Mouse (Mus musculus) forebrain, embryonic 12.5 days (tissue): ENCODE data around the gene Gatad2a. TPM values are rescaled to one million over a fixed set of nuclear protein-coding genes. Genes with fewer than 3 reads are reported as not detected.
A peak's percentile ranks its signal among the peaks of the same experiment; 100 is the strongest.

ENCODE experiments used
- ATAC-seq: fragments of 200-750 bp; cut with Nextera tagmentation; 2 replicates; pipeline ENCODE4 v1.8.0; 2017; ENCODE audit warnings: moderate TSS enrichment; ENCODE audit not compliant: low FRiP score
- H3K27ac ChIP-seq: fragments of 300-500 bp; sonication (generic); 2 replicates; pipeline ENCODE4 v1.5.1; 2016; ENCODE audit warnings: mild to moderate bottlenecking
- H3K27me3 ChIP-seq: fragments of 300-500 bp; sonication (generic); 2 replicates; pipeline ENCODE4 v1.6.1; 2016; ENCODE audit warnings: mild to moderate bottlenecking
- H3K36me3 ChIP-seq: fragments of 300-500 bp; sonication (generic); replicated peaks from 2 replicates; pipeline ENCODE4 v1.6.1; 2016; ENCODE audit warnings: mild to moderate bottlenecking
- H3K4me1 ChIP-seq: fragments of 300-500 bp; sonication (generic); 2 replicates; pipeline ENCODE4 v1.6.1; 2016
- H3K4me2 ChIP-seq: fragments of 300-500 bp; sonication (generic); 2 replicates; pipeline ENCODE4 v1.6.1; 2016; ENCODE audit warnings: mild to moderate bottlenecking, moderate library complexity
- H3K4me3 ChIP-seq: fragments of 300-500 bp; sonication (generic); replicated peaks from 2 replicates; pipeline ENCODE4 v1.5.1; 2016; ENCODE audit warnings: mild to moderate bottlenecking
- H3K9ac ChIP-seq: fragments of 300-500 bp; sonication (generic); 2 replicates; pipeline ENCODE4 v1.6.1; 2016; ENCODE audit warnings: mild to moderate bottlenecking
- H3K9me3 ChIP-seq: fragments of 300-500 bp; sonication (generic); 2 replicates; pipeline ENCODE4 v1.6.1; 2016
- WGBS: fragments of 180-500 bp; shearing (Covaris S2); methylation state at CpG from one replicate; pipeline ENCODE4 v1.1.7; 2016; 5-methylcytosine and 5-hydroxymethylcytosine counted together
- polyA plus RNA-seq: library from polyadenylated mRNA; unstranded; fragments of >200 nt; fragmentation: Nextera tagmentation; extraction: Ambion mirVana; gene quantifications from 2 replicates; pipeline ENCODE4 v1.2.1, GENCODE M21; 2016

Gene Gatad2a
- polyA plus RNA-seq, 1 experiment from 2014 or later, result 48.7 TPM

- Histone ChIP-seq H3K27ac (no peak overlapping the region), H3K36me3 (no peaks in the 10 kb centered on the region), H3K4me1 (no peaks in the 10 kb centered on the region), H3K4me3 (no peak overlapping the region), H3K9ac (no peak overlapping the region), H3K9me3 (no peaks in the 10 kb centered on the region), H3K27me3 (no peaks in the 10 kb centered on the region), H3K4me2 (no peak overlapping the region)
- ATAC-seq, result no peak
- WGBS, result 98% methylated on average over 2 of the region's 2 CpGs
Measured at GRCm38 (mm10) chr8:69984876-69985553, 11.2 kb downstream of the Gatad2a start.

GRCm38 (mm10) chr8:69978456-69978855, 17.7 kb downstream of the Gatad2a start:
- ATAC-seq, result no peak
- Histone ChIP-seq H3K27ac (no peak overlapping the region), H3K36me3 (no peaks in the 10 kb centered on the region), H3K9me3 (no peaks in the 10 kb centered on the region), H3K4me1 (peaks cover 7% of the 10 kb centered on the region), H3K4me2 (no peak overlapping the region), H3K27me3 (no peaks in the 10 kb centered on the region), H3K9ac (no peak overlapping the region), H3K4me3 (no peak overlapping the region)
- WGBS, result 95% methylated on average over 4 of the region's 4 CpGs

GRCm38 (mm10) chr8:69974806-69975205, 21.4 kb downstream of the Gatad2a start:
- no peak for ATAC-seq
- Histone ChIP-seq H3K9me3 (no peaks in the 10 kb centered on the region), H3K36me3 (no peaks in the 10 kb centered on the region), H3K4me2 (peak overlapping the region; percentile 78), H3K27ac (0 out of 2 replicates have a peak overlapping the region, but pooled peaks have one; percentile 89), H3K4me1 (peaks cover 38% of the 10 kb centered on the region), H3K9ac (peak overlapping the region; percentile 89), H3K4me3 (peak overlapping the region; percentile 94), H3K27me3 (no peaks in the 10 kb centered on the region)
- WGBS, result 38% methylated on average over 5 of the region's 5 CpGs

GRCm38 (mm10) chr8:69974194-69974614, 22.0 kb downstream of the Gatad2a start:
- peak; percentile 96 for ATAC-seq
- H3K4me3 ChIP-seq, result peak overlapping the region; percentile 94
- H3K27me3 ChIP-seq, result no peaks in the 10 kb centered on the region
- H3K9ac ChIP-seq, result peak overlapping the region; percentile 89
- peaks cover 38% of the 10 kb centered on the region for H3K4me1 ChIP-seq
- H3K36me3 ChIP-seq, result no peaks in the 10 kb centered on the region
- H3K4me2 ChIP-seq, result peak overlapping the region; percentile 78
- H3K9me3 ChIP-seq, result no peaks in the 10 kb centered on the region
- H3K27ac ChIP-seq, result peak overlapping the region; percentile 89; the same call in 1 of the 2 replicates
- under 1% methylated on average over 49 of the region's 50 CpGs for WGBS

- Histone ChIP-seq H3K27me3 (no peaks in the 10 kb centered on the region), H3K27ac (peak overlapping the region; percentile 89), H3K4me1 (peaks cover 38% of the 10 kb centered on the region), H3K9ac (peak overlapping the region; percentile 89), H3K36me3 (no peaks in the 10 kb centered on the region), H3K9me3 (no peaks in the 10 kb centered on the region), H3K4me3 (peak overlapping the region; percentile 94), H3K4me2 (peak overlapping the region; percentile 78)
- peak; percentile 67 for ATAC-seq
- WGBS, result under 1% methylated on average over 48 of the region's 68 CpGs
Measured at GRCm38 (mm10) chr8:69973442-69974161, 22.6 kb downstream of the Gatad2a start.

GRCm38 (mm10) chr8:69973063-69973441, 23.1 kb downstream of the Gatad2a start:
- 12% methylated on average over 7 of the region's 7 CpGs for WGBS
- Histone ChIP-seq H3K36me3 (no peaks in the 10 kb centered on the region), H3K4me3 (peak overlapping the region; percentile 94), H3K27me3 (no peaks in the 10 kb centered on the region), H3K4me1 (peaks cover 38% of the 10 kb centered on the region), H3K27ac (peak overlapping the region; percentile 89), H3K9me3 (no peaks in the 10 kb centered on the region), H3K9ac (peak overlapping the region; percentile 89), H3K4me2 (peak overlapping the region; percentile 78)
- no peak for ATAC-seq

- no peak for ATAC-seq
- peaks cover 39% of the 10 kb centered on the region for H3K4me1 ChIP-seq
- 0 out of 2 replicates have a peak, but pooled peaks cover 8% of the 10 kb centered on the region for H3K36me3 ChIP-seq
- H3K9ac ChIP-seq, result no peak overlapping the region; the same call in 1 of the 2 replicates
- H3K4me2 ChIP-seq, result no peak overlapping the region; the same call in 1 of the 2 replicates
- H3K27me3 ChIP-seq, result no peaks in the 10 kb centered on the region
- H3K4me3 ChIP-seq, result no peak overlapping the region
- 90% methylated on average over 2 of the region's 2 CpGs for WGBS
- H3K27ac ChIP-seq, result no peak overlapping the region
- no peaks in the 10 kb centered on the region for H3K9me3 ChIP-seq
Measured at GRCm38 (mm10) chr8:69970880-69971279, 25.3 kb downstream of the Gatad2a start.

GRCm38 (mm10) chr8:69967291-69967933, 28.8 kb downstream of the Gatad2a start:
- Histone ChIP-seq H3K36me3 (0 out of 2 replicates have a peak, but pooled peaks cover 14% of the 10 kb centered on the region), H3K9me3 (no peaks in the 10 kb centered on the region), H3K4me3 (no peak overlapping the region), H3K27ac (no peak overlapping the region), H3K4me1 (peaks cover 31% of the 10 kb centered on the region), H3K9ac (no peak overlapping the region), H3K4me2 (no peak overlapping the region), H3K27me3 (no peaks in the 10 kb centered on the region)
- WGBS, result 89% methylated on average over 4 of the region's 4 CpGs
- no peak for ATAC-seq

GRCm38 (mm10) chr8:69959241-69959640, 36.9 kb downstream of the Gatad2a start:
- Histone ChIP-seq H3K36me3 (0 out of 2 replicates have a peak, but pooled peaks cover 3% of the 10 kb centered on the region), H3K9ac (no peak overlapping the region), H3K27me3 (no peaks in the 10 kb centered on the region), H3K4me2 (no peak overlapping the region), H3K27ac (no peak overlapping the region), H3K4me3 (no peak overlapping the region), H3K4me1 (peaks cover 4% of the 10 kb centered on the region), H3K9me3 (no peaks in the 10 kb centered on the region)
- no peak for ATAC-seq

GRCm38 (mm10) chr8:69957879-69958278, 38.3 kb downstream of the Gatad2a start:
- no peaks in the 10 kb centered on the region for H3K9me3 ChIP-seq
- H3K27me3 ChIP-seq, result no peaks in the 10 kb centered on the region
- H3K4me2 ChIP-seq, result no peak overlapping the region
- H3K27ac ChIP-seq, result no peak overlapping the region
- no peak overlapping the region for H3K4me3 ChIP-seq
- peaks cover 7% of the 10 kb centered on the region for H3K4me1 ChIP-seq
- H3K36me3 ChIP-seq, result 0 out of 2 replicates have a peak, but pooled peaks cover 3% of the 10 kb centered on the region
- no peak overlapping the region for H3K9ac ChIP-seq
- no peak for ATAC-seq

- ATAC-seq, result no peak
- no peak overlapping the region for H3K9ac ChIP-seq
- no peaks in the 10 kb centered on the region for H3K9me3 ChIP-seq
- H3K4me2 ChIP-seq, result no peak overlapping the region
- peaks cover 7% of the 10 kb centered on the region for H3K4me1 ChIP-seq
- H3K36me3 ChIP-seq, result no peaks in the 10 kb centered on the region
- no peaks in the 10 kb centered on the region for H3K27me3 ChIP-seq
- no peak overlapping the region for H3K4me3 ChIP-seq
- H3K27ac ChIP-seq, result no peak overlapping the region
- 81% methylated on average over 1 of the region's 1 CpGs for WGBS
Measured at GRCm38 (mm10) chr8:69957419-69957818, 38.8 kb downstream of the Gatad2a start.

- H3K27me3 ChIP-seq, result no peaks in the 10 kb centered on the region
- no peak for ATAC-seq
- no peak overlapping the region for H3K4me2 ChIP-seq
- peaks cover 7% of the 10 kb centered on the region for H3K4me1 ChIP-seq
- H3K9me3 ChIP-seq, result no peaks in the 10 kb centered on the region
- no peak overlapping the region for H3K4me3 ChIP-seq
- H3K9ac ChIP-seq, result no peak overlapping the region
- H3K27ac ChIP-seq, result no peak overlapping the region
- WGBS, result 73% methylated on average over 2 of the region's 2 CpGs
- no peaks in the 10 kb centered on the region for H3K36me3 ChIP-seq
Measured at GRCm38 (mm10) chr8:69956651-69957050, 39.5 kb downstream of the Gatad2a start.
